Mouse (Mus musculus): ENCODE data around the gene Zfp958. TPM values are rescaled to one million over a fixed set of nuclear protein-coding genes. Genes with fewer than 3 reads are reported as not detected.

The Zfp958 gene
- 0.06 and 0.09 TPM in 2 replicates for polyA plus RNA-seq (2012; rRNA removed)

DNA sequence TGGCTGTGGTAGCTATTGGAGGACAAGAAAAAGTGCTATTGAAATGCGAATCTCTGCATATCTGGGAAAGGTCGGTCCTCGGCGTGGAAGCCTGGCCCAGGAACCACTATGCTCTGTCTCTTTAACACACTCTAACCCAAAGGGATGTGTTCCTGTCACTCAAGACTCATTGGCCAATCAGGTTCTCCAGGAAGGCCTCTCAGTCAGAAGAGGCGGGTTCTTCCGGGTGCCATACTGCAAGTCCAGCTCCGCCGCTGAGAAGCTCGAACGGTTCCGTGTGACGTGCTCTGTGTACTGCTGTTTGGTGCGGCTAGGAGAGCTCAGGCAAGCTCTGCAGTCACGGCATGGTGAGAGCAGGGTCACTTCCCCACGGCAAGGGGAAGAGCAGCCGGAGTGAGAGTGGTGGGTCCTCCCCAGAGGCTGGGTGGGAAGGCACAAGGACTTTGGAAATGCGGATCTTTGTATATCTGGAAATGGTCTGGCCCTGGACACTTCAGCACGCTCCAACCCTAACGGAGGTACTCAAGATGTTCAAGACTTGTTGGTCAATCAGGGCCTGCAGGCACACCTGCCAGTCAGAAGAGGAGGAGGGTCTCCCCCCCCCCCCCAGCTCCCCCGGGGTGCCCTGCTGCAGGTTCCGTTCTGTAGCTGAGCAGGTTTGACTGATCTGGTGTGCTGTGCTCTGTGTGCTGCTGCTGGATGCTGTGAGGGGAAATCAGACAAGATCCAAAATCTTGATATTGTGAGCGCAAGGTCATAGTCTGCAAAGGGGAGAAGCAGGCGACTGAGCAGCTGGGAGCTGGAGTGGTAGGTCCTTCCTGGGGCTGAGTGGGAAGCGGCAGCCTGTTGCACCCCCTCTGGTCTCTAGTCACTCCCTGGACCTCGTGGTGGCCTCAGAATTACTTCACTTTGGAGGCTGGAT lies at the start of gene Zfp958:
TSS of gene Zfp958 (plus strand) at position 236 of the 922 bp plus-strand sequence.

Other genes with a start within 250 kb of the Zfp958 start
- 16.1 and 16.4 TPM in 2 replicates for gene Cers4, start 120.1 kb upstream of the Zfp958 start, polyA plus RNA-seq (2012; rRNA removed)
- 0.27 TPM in 1 of 2 replicates, not detected in the other for gene Shcbp1, start 166.4 kb downstream of the Zfp958 start, polyA plus RNA-seq (2012; rRNA removed)